Mouse (Mus musculus): ENCODE data around the gene Ergic1.

DNA sequence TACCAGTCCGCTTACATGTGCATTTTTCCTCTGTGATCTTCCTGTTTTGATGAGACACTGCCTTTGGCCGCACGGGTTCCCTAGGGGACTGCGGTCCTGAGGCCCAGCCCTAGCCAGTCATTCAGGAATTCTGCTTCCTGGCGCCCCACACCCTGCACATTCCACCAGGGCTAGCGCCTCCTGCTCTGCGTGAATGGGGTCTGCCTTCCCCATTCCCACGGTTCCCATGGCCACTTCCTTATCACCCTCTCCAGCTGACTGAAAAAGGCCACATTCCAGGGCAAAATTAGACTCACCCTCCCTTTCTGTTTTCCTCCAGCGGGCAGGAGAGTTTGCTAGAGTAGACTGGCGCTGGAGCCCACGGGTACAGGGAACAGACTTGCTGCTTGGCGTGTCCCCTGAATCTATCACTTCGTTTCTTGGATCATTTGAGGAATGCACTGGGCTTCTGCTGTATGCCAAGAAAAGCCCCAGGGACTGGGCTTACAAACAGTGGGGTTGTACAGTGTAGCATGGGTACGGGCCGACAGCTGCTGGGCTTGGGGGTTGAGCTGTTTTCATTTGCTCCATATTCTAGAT, 23.4 kb downstream of the Ergic1 start:
- TF ChIP-seq CTCF (IDR thresholded peaks at IDR 0.05; ENCODE audit: borderline replicate concordance, control insufficient read depth, extremely low read depth, insufficient read depth, low read length, poor library complexity) (no peak), POLR2A (IDR thresholded peaks at IDR 0.05; ENCODE audit: control insufficient read depth, extremely low read depth, insufficient read depth, low read length, poor library complexity) (no peak)

Data from thymus, adult 2 months (tissue).